Mouse (Mus musculus) C2C12 (cell line): ENCODE data around the gene Fbxw4.

ENCODE experiments used
- CTCF ChIP-seq: IDR thresholded peaks from one replicate; pipeline ENCODE4 v1.5.1; 2011; ENCODE audit not compliant: control insufficient read depth, insufficient read depth, insufficient read length
- MAX ChIP-seq: IDR thresholded peaks from one replicate; pipeline ENCODE4 v1.6.1; 2011; ENCODE audit warnings: mild to moderate bottlenecking, control low read depth
- MYOD1 ChIP-seq: IDR thresholded peaks from one replicate; pipeline ENCODE4 v1.6.1; 2011; ENCODE audit warnings: low read depth; ENCODE audit not compliant: control insufficient read depth, insufficient read length

DNA sequence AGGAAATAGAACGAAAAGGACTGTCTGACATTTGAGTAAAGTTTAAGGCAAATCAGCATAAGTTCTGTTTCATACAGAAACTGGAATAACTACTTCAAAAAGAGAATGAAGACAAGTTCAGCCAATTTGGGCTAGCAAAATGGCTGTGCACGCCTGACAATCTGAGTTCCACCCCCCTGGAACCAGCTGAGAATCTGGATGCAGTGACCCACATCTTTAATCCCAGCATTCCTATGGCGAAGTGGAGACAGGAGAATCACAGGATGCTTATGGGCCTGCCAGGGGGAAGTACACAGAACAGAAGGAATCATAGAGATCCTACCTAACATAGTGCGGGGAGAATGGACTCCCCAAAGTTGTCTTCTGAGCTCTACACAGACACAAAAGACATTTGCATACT, 63.0 kb downstream of the Fbxw4 start:
- TF ChIP-seq CTCF (no peak), MAX (no peak), MYOD1 (no peak)
